Mouse (Mus musculus) heart, postnatal 36 days (tissue): ENCODE data around the gene Olfr763. TPM values are rescaled to one million over a fixed set of nuclear protein-coding genes. Genes with fewer than 3 reads are reported as not detected.
"Not testable (repeated sequence)": the region's sequence is repeated elsewhere in the genome, so short reads cannot be mapped to it uniquely, and the experiment has no call there.

Source experiments
- DNase-seq, 2 experiments: peaks; one replicate each; pipeline ENCODE4 v3.0.0; 2021 to 2022
- intact Hi-C: fragments of 180-260 bp; cut with DNase I; formaldehyde crosslinking; loops from one replicate; pipeline ENCODE4 v1.15.1; 2025
- total RNA-seq, 2 experiments: library from RNA; stranded (reverse); gene quantifications; 2 replicates each; pipeline ENCODE4 v1.2.3; 2021

Olfr763 gene
- total RNA-seq, result not detected

DNA sequence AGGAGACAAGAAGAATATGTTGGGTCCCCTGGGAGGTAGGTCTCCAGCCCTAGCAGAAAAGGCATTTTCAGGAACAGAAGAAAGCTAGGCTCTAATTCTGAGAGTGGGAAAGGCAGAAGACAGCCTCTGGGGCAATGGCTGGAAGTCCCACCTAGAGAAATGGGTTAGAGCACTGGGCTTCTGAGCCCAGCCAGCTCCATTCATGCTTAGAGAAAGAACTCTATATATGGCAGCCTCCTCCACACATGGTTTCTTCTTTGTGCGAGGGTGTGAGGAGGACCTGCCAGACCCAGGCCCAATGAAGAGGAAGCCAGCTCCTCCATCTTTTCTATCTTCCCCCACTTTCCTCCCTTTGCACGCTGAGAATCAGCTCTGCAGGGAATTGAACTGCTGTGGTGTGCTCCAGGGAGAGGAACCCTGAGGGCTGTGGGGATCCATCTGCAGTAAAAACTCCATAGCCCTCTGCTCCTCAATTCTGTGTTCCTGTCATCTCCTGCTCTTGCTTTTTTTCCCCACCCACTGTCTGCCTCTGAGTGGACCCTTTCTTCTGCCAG, at the start of gene Olfr763:
TSS of gene Olfr763 (plus strand) at position 504 of the 554 bp plus-strand sequence.
- no peak for DNase-seq
- intact Hi-C loops, result no loop called here

- intact Hi-C loops, result no loop called here
- no peak for DNase-seq
Measured at GRCm38 (mm10) chr10:128964961-128965360, 45.6 kb upstream of the Olfr763 start.

- intact Hi-C loops, result no loop called here
- no peak for DNase-seq
Measured at GRCm38 (mm10) chr10:128965871-128966270, 44.7 kb upstream of the Olfr763 start.

GRCm38 (mm10) chr10:128968341-128968749, 42.2 kb upstream of the Olfr763 start:
- intact Hi-C loops, result no loop called here
- DNase-seq, result no peak

- DNase-seq, result no peak
- intact Hi-C loops, result no loop called here
Measured at GRCm38 (mm10) chr10:128970740-128971250, 39.8 kb upstream of the Olfr763 start.

DNA sequence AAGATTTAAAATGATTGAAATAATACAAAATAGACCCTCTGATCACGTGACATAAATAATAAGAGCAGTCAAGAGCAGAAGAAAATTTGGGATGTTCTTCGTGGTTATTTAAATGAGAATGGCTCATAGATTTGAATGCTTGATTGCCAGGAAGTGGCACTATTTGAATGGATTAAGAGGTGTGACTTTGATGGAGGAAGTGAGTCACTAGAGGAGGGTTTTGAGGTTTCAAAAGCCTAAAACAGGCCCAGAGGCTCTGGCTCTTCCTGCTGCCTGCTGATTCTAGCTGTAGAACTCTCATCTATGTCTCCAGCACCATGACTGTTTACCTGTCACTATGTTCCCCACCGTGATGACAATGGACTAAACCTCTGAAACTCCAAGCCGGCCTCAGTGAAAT, 37.8 kb upstream of the Olfr763 start:
- DNase-seq, result no peak
- intact Hi-C loops, result no loop called here

- DNase-seq, result no peak
- intact Hi-C loops, result loop anchor here (5.0 kb wide), 4 partner anchors 59 to 244 kb away; no protein-coding TSS in a partner anchor
Measured at GRCm38 (mm10) chr10:128976395-128976794, 34.2 kb upstream of the Olfr763 start.

DNA sequence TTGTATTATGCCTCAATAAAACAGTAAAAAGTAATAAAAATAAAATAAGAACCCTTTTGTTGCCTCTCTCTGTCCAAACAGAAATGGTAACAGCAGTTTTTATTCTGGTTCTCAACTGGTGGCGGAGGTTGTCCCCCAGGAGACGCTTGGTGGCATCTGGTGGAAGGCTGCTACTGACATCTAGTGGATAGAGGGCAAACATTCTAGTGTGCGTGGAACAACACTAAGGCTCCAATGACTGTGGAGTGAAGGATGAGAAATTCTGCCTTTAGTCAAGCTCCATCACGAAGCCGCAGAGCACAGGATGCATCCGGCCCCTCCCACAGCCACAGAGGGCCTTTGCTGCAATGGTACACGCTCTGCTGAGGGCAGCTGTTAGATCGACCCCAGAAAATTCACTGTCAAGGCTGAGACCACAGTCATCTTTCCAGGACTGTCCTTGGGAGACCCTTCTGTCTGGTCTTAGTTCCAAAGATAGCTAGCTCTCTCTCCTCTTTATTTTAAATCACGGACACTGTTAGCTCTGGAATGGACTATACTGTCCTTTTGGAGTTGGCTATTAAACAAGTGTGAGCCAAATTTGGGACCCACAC, 33.0 kb upstream of the Olfr763 start:
- DNase-seq, result peak; percentile 16 to 35
- intact Hi-C loops, result loop anchor here (5.0 kb wide), 4 partner anchors 60 to 245 kb away; no protein-coding TSS in a partner anchor

- no peak for DNase-seq
- intact Hi-C loops, result no loop called here
Measured at GRCm38 (mm10) chr10:128980644-128981365, 29.8 kb upstream of the Olfr763 start.

DNA sequence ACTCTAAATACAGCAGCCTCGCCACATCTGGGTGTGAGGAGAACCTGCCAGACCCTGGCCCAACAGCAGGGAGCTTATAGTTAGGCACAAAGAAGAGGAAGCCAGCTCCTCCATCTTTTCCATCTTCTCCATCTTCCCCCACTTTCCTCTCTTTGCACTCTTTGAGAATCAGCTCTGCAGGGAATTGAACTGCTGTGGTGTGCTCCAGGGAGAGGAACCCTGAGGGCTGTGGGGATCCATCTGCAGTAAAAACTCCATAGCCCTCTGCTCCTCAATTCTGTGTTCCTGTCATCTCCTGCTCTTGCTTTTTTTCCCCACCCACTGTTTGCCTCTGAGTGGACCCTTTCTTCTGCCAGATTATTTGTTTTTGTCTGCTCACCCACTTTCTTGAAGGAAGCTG, 21.5 kb upstream of the Olfr763 start, which contains the start of gene Olfr9:
TSS of gene Olfr9 (plus strand) at position 301 of the 400 bp plus-strand sequence.
- intact Hi-C loops, DNase-seq: not testable (repeated sequence)

- intact Hi-C loops, DNase-seq: not testable (repeated sequence)
Measured at GRCm38 (mm10) chr10:128990129-128990850, 20.3 kb upstream of the Olfr763 start.

- DNase-seq, result no peak
- intact Hi-C loops, result no loop called here
Measured at GRCm38 (mm10) chr10:128990994-128991393, 19.6 kb upstream of the Olfr763 start.

DNA sequence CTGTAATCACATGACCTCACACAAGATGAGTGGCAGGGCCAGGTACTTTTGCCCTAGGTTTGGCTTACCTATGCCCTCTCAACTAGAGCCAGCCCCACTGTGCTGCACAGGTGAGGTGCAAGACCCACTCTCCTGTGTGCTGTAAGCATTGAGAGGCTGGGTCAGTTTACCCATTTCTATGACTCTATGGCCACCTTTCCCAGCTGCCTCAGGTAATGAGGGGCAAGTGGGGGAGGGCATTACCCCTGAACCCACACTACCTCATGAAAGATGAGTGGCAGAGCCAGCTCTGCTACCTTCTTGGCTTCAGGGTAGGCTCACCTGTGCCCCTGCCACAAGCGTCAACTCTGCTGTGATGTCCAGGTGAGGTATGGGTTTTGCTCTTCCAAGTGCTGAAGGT, 14.8 kb upstream of the Olfr763 start:
- DNase-seq, result no peak
- intact Hi-C loops, result no loop called here

DNA sequence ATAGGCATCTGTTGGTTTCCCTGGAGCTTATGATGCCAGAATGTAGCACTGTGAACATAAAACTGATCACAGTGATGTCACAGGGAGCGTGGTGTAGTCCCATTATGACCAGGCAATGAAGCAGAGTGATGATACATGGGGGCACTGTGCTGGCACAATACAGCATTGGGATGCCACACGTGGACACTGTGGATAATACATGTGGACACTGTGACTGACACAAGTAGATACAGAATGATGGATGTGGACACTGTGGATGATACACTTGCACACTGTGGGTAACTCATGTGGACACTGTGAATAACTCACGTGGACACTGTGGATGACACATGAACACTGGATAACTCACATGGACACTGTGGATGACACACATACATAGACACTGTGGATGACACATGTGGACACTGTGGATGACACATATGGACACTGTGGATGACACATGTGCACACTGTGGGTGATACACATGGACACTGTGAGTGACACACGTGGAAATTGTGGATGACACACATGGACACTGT, 14.0 kb upstream of the Olfr763 start:
- intact Hi-C loops, result no loop called here
- DNase-seq, result no peak

- intact Hi-C loops, result no loop called here
- no peak for DNase-seq
Measured at GRCm38 (mm10) chr10:129004032-129004920, 6.3 kb upstream of the Olfr763 start.

DNA sequence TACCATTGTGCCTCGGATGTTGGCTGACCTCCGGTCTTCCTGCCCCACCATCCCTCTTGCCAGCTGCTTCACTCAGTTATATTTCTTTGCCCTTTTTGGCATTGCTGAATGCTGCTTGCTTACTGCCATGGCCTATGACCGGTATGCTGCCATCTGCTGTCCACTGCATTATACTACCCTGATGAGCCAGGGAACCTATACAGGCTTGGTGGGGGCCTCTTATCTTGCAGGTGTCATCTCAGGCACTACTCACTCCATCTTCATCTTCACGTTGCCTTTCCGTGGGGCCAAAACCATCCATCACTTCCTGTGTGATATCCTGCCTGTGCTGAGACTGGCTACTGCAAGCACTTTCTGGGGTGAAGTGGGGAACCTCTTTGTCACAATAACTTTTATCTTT, 920 bp downstream of the Olfr763 start:
- DNase-seq, intact Hi-C loops: not testable (repeated sequence)

- intact Hi-C loops, result no loop called here
Measured at GRCm38 (mm10) chr10:129014477-129014876, 3.9 kb downstream of the Olfr763 start.

DNA sequence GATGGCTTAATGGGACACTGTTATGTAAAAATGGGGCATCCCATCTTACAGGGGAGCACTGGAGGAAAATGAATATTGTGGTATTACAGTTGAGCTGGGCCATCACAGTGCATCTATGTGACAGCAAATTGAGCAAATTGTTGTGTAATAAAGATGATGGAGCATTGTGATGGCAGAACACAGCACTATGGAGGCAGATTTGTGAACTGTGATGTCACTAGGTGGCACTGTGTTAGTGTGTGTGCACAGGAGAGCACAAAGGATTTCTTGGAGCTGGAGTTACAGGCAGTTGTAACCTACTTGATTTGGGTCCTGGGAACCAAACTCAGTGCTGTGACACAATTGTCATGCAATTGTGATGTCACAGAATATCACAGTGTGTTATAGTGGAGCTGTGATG, 12.7 kb downstream of the Olfr763 start:
- intact Hi-C loops, result no loop called here
- DNase-seq, result no peak

More at GRCm38 (mm10) chr10:129014477-129014876, 3.9 kb downstream of the Olfr763 start:
- DNase-seq, result no peak

GRCm38 (mm10) chr10:129026018-129026662, 15.5 kb downstream of the Olfr763 start:
- peak in 1 of 2 experiments; percentile 4 for DNase-seq
- intact Hi-C loops, result no loop called here
